Mouse (Mus musculus) thymus, postnatal 0 days (tissue): ENCODE measurements around the gene Fbxl17. TPM values are rescaled to one million over a fixed set of nuclear protein-coding genes. Genes with fewer than 3 reads are reported as not detected.

Experiments used
- DNase-seq: peaks from one replicate; pipeline ENCODE4 v3.0.0-alpha.2; 2015; ENCODE audit warnings: low spot score
- polyA plus RNA-seq: library from polyadenylated mRNA; unstranded; fragments of >200 nt; fragmentation: Nextera tagmentation; extraction: Ambion mirVana; gene quantifications from 2 replicates; pipeline ENCODE4 v1.2.1, GENCODE M21; 2015

The Fbxl17 gene
- polyA plus RNA-seq, 1 experiment from 2014 or later: 5.8 TPM

GRCm38 (mm10) chr17:63459712-63460495, 39.9 kb downstream of the Fbxl17 start:
- DNase-seq: no peak

DNA sequence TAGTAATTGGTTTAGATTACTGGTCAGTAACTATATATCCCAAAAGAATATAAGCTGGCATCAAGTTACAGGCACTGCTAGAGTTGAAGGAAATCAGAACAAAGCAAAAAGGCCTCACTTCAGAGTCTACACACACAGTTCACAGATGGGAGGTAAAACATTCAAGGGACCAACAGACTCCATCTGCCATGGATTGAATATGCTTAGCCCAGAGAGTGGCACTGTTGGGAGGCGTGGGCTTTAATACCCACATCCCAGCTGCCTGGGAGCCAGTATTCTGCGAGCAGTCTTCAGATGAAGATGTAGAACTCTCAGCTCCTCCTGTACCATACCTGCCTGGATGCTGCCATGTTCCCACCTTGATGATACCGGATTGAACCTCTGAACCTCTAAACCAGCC, 41.8 kb downstream of the Fbxl17 start:
- DNase-seq: no peak

GRCm38 (mm10) chr17:63451311-63452006, 48.4 kb downstream of the Fbxl17 start:
- DNase-seq: no peak

DNA sequence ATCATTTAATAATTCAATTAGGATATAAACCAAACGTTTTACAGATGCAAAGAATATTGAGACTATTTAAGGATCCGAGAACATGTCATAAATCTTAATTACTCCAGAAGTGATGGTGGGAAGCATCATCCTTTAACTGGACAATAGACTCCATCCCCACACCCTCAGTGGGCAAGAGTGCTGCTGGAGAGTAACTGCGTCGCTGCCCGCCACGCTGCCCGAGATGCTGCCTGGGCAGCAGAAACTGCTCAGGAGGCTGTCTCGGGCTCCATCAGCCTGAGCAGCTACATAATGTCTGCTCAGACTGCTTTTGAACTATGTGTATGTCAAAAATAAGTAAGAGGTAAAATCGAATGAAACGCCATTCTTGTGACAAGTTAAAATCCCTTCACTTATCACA, 52.1 kb downstream of the Fbxl17 start:
- DNase-seq: no peak

- no peak for DNase-seq
Measured at GRCm38 (mm10) chr17:63446971-63447679, 52.7 kb downstream of the Fbxl17 start.

GRCm38 (mm10) chr17:63445212-63445611, 54.6 kb downstream of the Fbxl17 start:
- no peak for DNase-seq

- no peak for DNase-seq
Measured at GRCm38 (mm10) chr17:63437424-63437823, 62.4 kb downstream of the Fbxl17 start.

- DNase-seq: no peak
Measured at GRCm38 (mm10) chr17:63434081-63434480, 65.7 kb downstream of the Fbxl17 start.

DNA sequence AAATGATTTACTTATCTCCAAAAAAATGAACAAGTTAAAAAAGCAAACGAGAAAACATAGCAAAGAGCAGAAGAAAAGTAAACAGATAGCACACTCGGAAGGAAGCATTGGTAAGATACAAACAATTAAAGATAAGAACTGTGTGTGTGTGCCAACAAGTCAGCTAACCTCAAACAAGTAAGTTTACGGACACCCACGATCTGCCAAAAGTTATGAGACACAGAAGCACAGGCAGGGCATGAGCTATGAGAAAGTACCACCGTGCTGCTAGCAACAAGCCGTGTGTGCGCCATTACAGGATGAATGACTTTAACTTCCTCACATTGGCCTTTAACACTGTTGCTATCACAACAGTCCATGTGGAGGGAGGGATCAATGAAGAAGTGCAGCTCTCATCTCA, 68.2 kb downstream of the Fbxl17 start:
- no peak for DNase-seq

- DNase-seq: no peak
Measured at GRCm38 (mm10) chr17:63430395-63431075, 69.3 kb downstream of the Fbxl17 start.

DNA sequence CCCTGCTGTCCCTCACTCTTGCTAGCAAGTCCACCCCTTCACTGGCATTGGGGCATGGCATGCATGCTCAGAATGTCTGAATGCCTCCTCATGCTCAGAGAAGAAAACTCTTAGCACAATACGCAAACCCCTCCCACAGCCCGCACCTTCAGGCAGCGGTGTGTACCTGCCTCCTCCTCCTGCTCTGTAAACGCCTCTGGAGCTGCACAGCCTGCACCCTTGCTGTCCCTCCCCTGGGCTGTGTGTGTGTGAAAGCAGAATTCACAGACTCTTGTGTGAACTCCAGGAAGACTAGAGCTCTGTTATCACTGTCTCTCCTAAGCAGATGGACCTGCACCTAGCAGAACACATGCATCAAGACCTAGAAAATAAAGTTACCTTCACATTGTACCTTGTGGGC, 76.0 kb downstream of the Fbxl17 start:
- DNase-seq: no peak

- no peak for DNase-seq
Measured at GRCm38 (mm10) chr17:63422685-63423084, 77.1 kb downstream of the Fbxl17 start.

DNA sequence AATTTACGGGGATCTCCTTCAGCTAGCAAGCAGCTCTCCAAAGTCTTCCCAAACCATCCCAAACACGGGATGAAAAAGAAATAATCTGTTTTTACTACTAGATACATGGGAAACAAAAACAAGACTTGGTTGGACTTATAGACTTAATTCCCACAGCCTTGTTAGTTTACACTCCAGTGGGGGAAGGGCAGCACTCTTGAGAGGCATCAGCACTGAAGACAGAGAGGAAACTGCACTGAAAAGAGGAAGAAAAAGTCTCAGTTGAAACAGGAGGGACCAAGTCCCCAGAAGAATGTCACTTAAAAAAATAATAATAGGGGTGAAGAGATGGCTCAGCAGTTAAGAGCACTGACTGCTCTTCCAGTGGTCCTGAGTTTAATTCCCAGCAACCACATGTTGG, 78.0 kb downstream of the Fbxl17 start:
- DNase-seq: no peak

GRCm38 (mm10) chr17:63419503-63419902, 80.3 kb downstream of the Fbxl17 start:
- DNase-seq: no peak

DNA sequence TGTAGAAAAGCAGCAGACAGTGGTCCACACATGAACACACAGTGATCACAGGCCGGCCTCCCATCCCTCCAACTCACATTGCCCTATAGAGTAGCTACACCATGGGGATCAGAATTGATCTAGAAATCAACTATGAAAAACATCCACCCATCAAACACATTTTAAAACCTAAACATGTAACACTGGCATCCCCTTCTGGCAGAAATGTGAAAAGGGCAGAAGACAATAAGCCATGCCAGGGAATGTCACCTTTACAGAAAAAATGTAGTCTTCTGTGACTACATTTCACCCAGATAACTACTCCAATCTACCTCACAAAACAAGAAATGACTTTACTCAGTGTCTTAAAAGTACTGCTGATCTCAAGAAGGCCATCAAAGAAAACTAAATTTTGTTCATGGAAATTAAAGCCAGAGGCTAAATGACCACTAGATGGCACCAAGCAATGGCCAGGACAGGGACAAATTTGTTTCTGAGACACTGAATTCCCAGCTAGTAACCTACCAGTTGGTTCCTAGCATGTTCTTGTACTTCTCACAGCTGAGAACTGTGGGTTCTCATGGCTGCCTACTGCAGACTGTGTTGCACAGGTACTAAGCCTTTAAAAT, 85.7 kb downstream of the Fbxl17 start:
- DNase-seq: peak; percentile 38

DNA sequence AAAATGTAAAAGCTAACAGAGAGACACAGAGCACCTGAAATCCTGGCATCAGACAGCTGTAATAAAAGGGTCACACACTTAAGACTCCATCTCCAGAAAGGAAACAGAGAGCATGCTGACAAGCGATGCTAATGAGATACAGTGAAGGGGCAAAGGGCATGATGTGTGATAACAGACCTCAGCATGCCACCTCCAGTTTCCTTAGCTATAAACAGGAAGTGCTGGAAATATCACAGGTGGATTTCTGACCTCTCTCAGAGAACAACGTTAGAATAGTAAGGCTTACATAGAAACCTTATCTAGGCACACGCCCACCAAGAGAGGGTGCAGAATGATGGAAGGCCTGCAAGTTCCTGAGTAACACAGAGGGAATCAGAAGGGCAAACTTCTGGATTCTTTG, 88.3 kb downstream of the Fbxl17 start:
- no peak for DNase-seq

- no peak for DNase-seq
Measured at GRCm38 (mm10) chr17:63410101-63410500, 89.7 kb downstream of the Fbxl17 start.

DNA sequence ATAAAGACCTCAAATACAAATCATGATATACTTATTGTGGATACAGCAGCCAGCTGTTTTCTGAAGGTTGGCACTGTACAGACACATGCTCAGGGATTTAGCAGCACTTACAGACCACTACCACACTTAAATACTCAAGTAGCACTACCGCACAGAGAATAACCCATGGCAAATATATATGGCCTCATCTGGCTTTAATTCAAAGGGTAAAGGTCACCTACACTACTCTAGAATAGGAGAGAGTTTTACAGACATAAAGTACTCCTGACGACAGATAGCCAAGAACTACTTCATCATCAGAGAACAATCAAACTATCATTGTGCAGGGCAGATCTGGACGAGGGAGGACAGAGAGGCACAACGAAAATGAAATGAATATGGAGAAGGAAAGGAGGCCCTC, 93.9 kb downstream of the Fbxl17 start:
- no peak for DNase-seq

GRCm38 (mm10) chr17:63405471-63405870, 94.3 kb downstream of the Fbxl17 start:
- peak; percentile 56 for DNase-seq

- DNase-seq: no peak
Measured at GRCm38 (mm10) chr17:63404968-63405367, 94.8 kb downstream of the Fbxl17 start.

- DNase-seq: no peak
Measured at GRCm38 (mm10) chr17:63403801-63404415, 95.9 kb downstream of the Fbxl17 start.
